Mouse (Mus musculus) midbrain, postnatal 0 days (tissue): ENCODE data around the gene Dph1. TPM values are rescaled to one million over a fixed set of nuclear protein-coding genes. Genes with fewer than 3 reads are reported as not detected.

Experiments used
- ATAC-seq: fragments of 200-750 bp; cut with Nextera tagmentation; 2 replicates; pipeline ENCODE4 v1.8.0; 2017; ENCODE audit warnings: moderate number of reproducible peaks, mild to moderate bottlenecking, moderate TSS enrichment, moderate library complexity; ENCODE audit not compliant: low FRiP score
- DNase-seq: peaks from one replicate; pipeline ENCODE4 v3.0.0-alpha.2; 2015; ENCODE audit warnings: low spot score
- H3K27ac ChIP-seq: fragments of 300-500 bp; sonication (generic); 2 replicates; pipeline ENCODE4 v1.5.1; 2014; ENCODE audit warnings: low read depth, mild to moderate bottlenecking, low read length, mixed read lengths
- H3K27me3 ChIP-seq: fragments of 300-500 bp; sonication (generic); 2 replicates; pipeline ENCODE4 v1.6.1; 2014; ENCODE audit warnings: low read length, control low read depth, mixed read lengths; ENCODE audit not compliant: insufficient read depth
- H3K36me3 ChIP-seq: fragments of 300-500 bp; sonication (generic); 2 replicates; pipeline ENCODE4 v1.6.1; 2014; ENCODE audit warnings: low read length, control low read depth, mixed read lengths; ENCODE audit not compliant: insufficient read depth
- H3K4me1 ChIP-seq: fragments of 300-500 bp; sonication (generic); 2 replicates; pipeline ENCODE4 v1.6.1; 2014; ENCODE audit warnings: mild to moderate bottlenecking, control low read depth, antibody characterized with exemption, low read length, mixed read lengths; ENCODE audit not compliant: insufficient read depth
- H3K4me2 ChIP-seq: fragments of 300-500 bp; sonication (generic); 2 replicates; pipeline ENCODE4 v1.6.1; 2014; ENCODE audit warnings: low read depth, mild to moderate bottlenecking, low read length, mixed read lengths; ENCODE audit not compliant: poor library complexity, severe bottlenecking
- H3K4me3 ChIP-seq: fragments of 300-500 bp; sonication (generic); 2 replicates; pipeline ENCODE4 v1.5.1; 2014; ENCODE audit warnings: low read depth, mild to moderate bottlenecking, low read length, moderate library complexity
- H3K9ac ChIP-seq: fragments of 300-500 bp; sonication (generic); replicated peaks from 2 replicates; pipeline ENCODE4 v1.6.1; 2014; ENCODE audit warnings: mild to moderate bottlenecking, low read length, moderate library complexity, mixed read lengths; ENCODE audit not compliant: poor library complexity, severe bottlenecking
- H3K9me3 ChIP-seq: fragments of 300-500 bp; sonication (generic); 2 replicates; pipeline ENCODE4 v1.6.1; 2016; ENCODE audit warnings: low read length, control low read depth
- CTCF ChIP-seq: IDR thresholded peaks from 2 replicates; pipeline ENCODE4 v1.5.1; 2016; ENCODE audit warnings: antibody characterized with exemption, mild to moderate bottlenecking
- WGBS: fragments of 180-500 bp; shearing (Covaris S2); extraction: QIAGEN DNeasy Blood & Tissue Kit; methylation state at CpG from one replicate; pipeline ENCODE4 v1.1.7; 2014; 5-methylcytosine and 5-hydroxymethylcytosine counted together
- polyA plus RNA-seq: library from polyadenylated mRNA; unstranded; fragments of >200 nt; fragmentation: Nextera tagmentation; extraction: Ambion mirVana; gene quantifications from 2 replicates; pipeline ENCODE4 v1.2.1, GENCODE M21; 2015
- total RNA-seq: library from RNA; depleted of rRNA; stranded (reverse); fragments of >200 nt; gene quantifications from 2 replicates; pipeline ENCODE4 v1.2.3, GENCODE M21; 2014

Gene Dph1
- total and polyA plus RNA-seq, 2 experiments from 2014 or later = 10.8 to 17.4 TPM

DNA sequence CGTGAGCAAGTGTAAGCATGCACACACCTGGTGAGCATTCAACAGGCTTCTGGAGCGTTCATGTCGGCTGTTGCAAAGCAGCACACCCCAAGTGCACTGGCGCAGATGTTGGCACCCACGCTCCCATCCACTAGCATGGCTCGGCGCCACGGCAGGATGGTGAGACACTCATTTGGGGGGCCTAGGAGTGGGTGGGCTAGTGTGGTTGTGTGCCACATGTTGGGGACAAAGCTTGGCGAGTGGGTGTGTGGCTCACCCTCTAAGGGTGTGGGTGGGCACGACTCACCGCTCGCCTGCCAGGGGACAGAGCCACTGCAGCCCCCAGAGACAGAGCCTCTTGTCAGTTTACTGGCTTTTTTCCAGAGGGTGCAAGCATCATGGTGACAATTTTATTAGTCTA lies 9.9 kb upstream of the Dph1 start:
- Histone ChIP-seq H3K27me3 (no peaks in the 10 kb centered on the region), H3K9ac (no peak overlapping the region), H3K36me3 (no peaks in the 10 kb centered on the region), H3K9me3 (no peaks in the 10 kb centered on the region), H3K27ac (no peak overlapping the region), H3K4me3 (no peak overlapping the region), H3K4me2 (no peak overlapping the region), H3K4me1 (peaks cover 3% of the 10 kb centered on the region; the same call in 1 of the 2 replicates)
- no peak for ATAC-seq
- TF ChIP-seq CTCF = no peak
- no peak for DNase-seq
- WGBS = 85% methylated on average over 12 of the region's 12 CpGs

DNA sequence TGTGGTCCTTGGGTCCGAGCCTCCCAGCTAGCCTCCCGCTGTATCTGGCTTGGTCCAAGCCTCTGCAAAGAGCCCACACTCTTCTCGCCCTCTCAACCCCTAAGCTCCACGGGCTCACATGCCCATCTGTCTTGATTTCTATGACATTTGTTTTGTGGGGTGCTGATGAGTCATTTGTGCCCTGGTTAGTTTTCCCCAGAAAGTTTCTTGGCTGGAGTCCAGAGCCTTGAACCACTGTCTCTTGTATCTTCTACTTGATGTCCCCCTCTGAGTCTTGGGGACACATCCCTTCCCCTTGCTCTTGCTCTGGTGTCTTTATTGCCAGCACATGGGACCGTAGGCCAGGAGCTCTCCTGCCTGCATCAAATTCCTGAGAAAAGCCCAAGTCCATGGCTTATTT lies 8.9 kb upstream of the Dph1 start:
- Histone ChIP-seq H3K9me3 (no peaks in the 10 kb centered on the region), H3K9ac (no peak overlapping the region), H3K27me3 (no peaks in the 10 kb centered on the region), H3K27ac (no peak overlapping the region), H3K4me3 (no peak overlapping the region), H3K36me3 (no peaks in the 10 kb centered on the region), H3K4me1 (peaks cover 4% of the 10 kb centered on the region; the same call in 1 of the 2 replicates), H3K4me2 (no peak overlapping the region)
- 79% methylated on average over 5 of the region's 5 CpGs for WGBS
- no peak for TF ChIP-seq CTCF
- no peak for ATAC-seq
- no peak for DNase-seq

DNA sequence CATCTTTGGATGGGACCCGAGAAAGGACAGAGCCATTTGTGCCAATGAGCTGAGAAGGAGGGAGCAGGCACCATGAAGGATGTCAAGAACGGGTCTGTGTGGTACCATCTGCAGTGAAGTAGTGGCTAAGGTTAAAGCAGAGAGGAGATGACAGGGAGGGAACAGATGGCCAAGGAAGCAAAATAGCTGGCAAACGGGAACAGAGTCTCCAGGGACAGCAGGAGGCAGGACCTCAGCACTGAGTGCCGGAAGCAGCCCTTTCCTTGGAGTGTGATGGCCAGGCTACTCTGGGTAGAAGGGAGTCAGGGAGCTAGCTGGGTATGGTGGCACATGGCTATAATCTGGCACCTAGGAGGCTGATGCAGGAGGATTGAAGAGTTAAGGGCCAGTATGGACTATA lies 7.8 kb upstream of the Dph1 start:
- no peak overlapping the region for H3K4me3 ChIP-seq
- ATAC-seq (no peak), DNase-seq (no peak)
- whole genome bisulfite sequencing = 62% methylated on average over 4 of the region's 4 CpGs
- no peak for TF ChIP-seq CTCF
- H3K9me3 ChIP-seq = no peaks in the 10 kb centered on the region
- no peaks in the 10 kb centered on the region for H3K36me3 ChIP-seq
- no peak overlapping the region for H3K27ac ChIP-seq
- H3K4me1 ChIP-seq = peaks cover 4% of the 10 kb centered on the region; the same call in 1 of the 2 replicates
- no peak overlapping the region for H3K9ac ChIP-seq
- H3K27me3 ChIP-seq = 0 out of 2 replicates have a peak, but pooled peaks cover 4% of the 10 kb centered on the region
- no peak overlapping the region for H3K4me2 ChIP-seq

DNA sequence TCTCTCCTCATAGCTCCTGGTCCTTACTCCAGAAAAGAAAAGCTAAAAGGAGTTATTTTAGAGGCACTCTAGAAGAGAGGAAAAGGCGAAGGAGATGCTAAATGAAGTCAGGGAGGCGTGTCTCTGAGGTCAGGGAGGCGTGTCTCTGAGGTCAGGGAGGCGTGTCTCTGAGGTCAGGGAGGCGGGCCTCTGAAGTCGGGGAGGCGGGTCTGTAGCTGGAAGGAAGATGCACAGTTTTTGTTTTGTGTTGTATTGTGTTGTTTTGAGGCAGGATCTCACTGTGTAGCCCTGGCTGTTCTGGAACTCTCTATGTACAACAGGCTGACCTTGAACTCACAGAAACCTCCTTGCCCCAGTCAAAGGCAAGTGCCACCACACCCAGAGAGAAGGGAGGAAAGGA lies 6.9 kb upstream of the Dph1 start:
- no peak for DNase-seq
- H3K4me1 ChIP-seq = peaks cover 4% of the 10 kb centered on the region; the same call in 1 of the 2 replicates

DNA sequence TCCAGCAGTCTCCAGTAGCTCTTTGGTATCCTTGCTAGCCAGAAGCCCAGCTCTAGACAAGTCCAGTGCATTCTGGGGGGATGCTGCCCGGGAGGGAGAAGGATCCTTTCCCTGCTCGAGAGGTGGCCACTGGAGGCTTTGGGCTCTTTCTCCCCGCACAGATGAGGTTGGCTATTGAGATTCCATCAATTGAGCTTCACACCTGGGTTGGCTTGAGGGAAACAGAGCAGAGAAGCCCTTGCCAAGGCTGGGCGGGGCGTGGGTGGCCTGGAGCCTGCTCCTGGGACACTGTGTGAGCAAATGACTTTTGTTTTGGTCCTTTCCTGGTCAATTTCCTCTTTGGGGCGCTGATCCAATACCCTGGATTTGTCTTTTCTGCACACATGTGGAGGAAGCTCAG lies 5.1 kb upstream of the Dph1 start:
- H3K4me1 ChIP-seq = peaks cover 5% of the 10 kb centered on the region; the same call in 1 of the 2 replicates
- 52% methylated on average over 6 of the region's 6 CpGs for WGBS
- H3K9ac ChIP-seq = 0 out of 2 replicates have a peak overlapping the region, but pooled peaks have one; percentile 24
- peak overlapping the region; percentile 82 for H3K4me2 ChIP-seq
- ATAC-seq (no peak), DNase-seq (no peak)
- H3K27me3 ChIP-seq = 0 out of 2 replicates have a peak, but pooled peaks cover 4% of the 10 kb centered on the region
- H3K36me3 ChIP-seq = no peaks in the 10 kb centered on the region
- peak overlapping the region; percentile 55 for H3K4me3 ChIP-seq
- H3K9me3 ChIP-seq = no peaks in the 10 kb centered on the region
- peak overlapping the region; percentile 26; the same call in 1 of the 2 replicates for H3K27ac ChIP-seq
- TF ChIP-seq CTCF = no peak

More for the DNA sequence above, 6.9 kb upstream of the Dph1 start:
- 0 out of 2 replicates have a peak, but pooled peaks cover 4% of the 10 kb centered on the region for H3K27me3 ChIP-seq
- no peak for ATAC-seq
- H3K36me3 ChIP-seq = no peaks in the 10 kb centered on the region
- H3K9ac ChIP-seq = no peak overlapping the region
- H3K9me3 ChIP-seq = no peaks in the 10 kb centered on the region
- no peak for TF ChIP-seq CTCF
- H3K4me3 ChIP-seq = no peak overlapping the region
- 39% methylated on average over 7 of the region's 7 CpGs for WGBS
- no peak overlapping the region for H3K27ac ChIP-seq
- H3K4me2 ChIP-seq = no peak overlapping the region

DNA sequence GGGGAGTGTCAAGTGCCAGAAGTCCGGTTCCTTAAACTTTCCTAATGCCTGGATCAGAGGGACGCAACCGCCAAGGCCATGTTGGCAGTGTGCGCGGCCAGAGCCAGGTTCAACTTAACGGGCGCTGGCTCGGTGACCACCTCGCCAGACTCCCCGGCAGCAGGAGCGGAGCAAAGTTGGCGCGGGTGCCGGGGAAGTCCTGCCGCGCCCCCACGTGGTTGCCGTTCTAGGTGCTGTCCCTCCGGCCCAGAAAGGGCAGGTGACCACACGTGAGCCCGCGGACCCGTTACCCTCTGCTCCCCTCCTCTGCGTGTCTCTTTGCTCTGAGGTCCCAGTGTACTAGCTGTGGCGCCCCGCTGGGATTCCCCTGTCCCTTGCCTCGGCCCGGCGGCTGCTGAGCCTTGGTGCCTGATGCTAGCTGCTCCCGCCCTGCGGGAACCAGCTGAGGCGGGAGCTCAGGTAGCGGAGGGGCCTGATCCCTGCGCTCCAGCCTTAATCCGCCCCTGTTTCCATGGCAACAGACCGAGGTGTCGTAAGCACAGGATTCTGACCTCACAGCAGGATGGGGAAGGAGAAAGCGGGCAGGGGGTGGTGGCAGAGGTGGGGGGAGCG lies 3.9 kb upstream of the Dph1 start:
- H3K27ac ChIP-seq = peak overlapping the region; percentile 59
- peak overlapping the region; percentile 82 for H3K4me2 ChIP-seq
- DNase-seq (peak; percentile 86), ATAC-seq (peak; percentile 64)
- H3K9me3 ChIP-seq = no peaks in the 10 kb centered on the region
- H3K36me3 ChIP-seq = no peaks in the 10 kb centered on the region
- 0 out of 2 replicates have a peak, but pooled peaks cover 4% of the 10 kb centered on the region for H3K27me3 ChIP-seq
- H3K4me1 ChIP-seq = peaks cover 8% of the 10 kb centered on the region; the same call in 1 of the 2 replicates
- H3K9ac ChIP-seq = peak overlapping the region; percentile 64
- TF ChIP-seq CTCF = no peak; the same call in 1 of the 2 replicates
- under 1% methylated on average over 39 of the region's 39 CpGs for WGBS
- H3K4me3 ChIP-seq = peak overlapping the region; percentile 55
